In genomic region chr9:103038705-103039104, GRCm38 (mm10) we compare ENCODE assay signal across 25 mouse cellular contexts.
"Had no signal": no experiment of that assay in that cellular context is flagged by ENCODE, and none has a peak within 500 bp of the region (broad histone marks: within the 10 kb centered on the region; RNA-seq: fewer than 3 reads in every experiment).

No protein-coding gene starts in this region.

- H3K27me3 ChIP-seq: hindbrain, embryonic 12.5 days; limb, embryonic 13.5 days; limb, embryonic 15.5 days had no signal

- H3K27ac ChIP-seq: gastrocnemius, adult 2 months; heart, embryonic 10.5 days; hindbrain, embryonic 10.5 days; hindbrain, embryonic 12.5 days; hindbrain, embryonic 14.5 days; kidney, embryonic 15.5 days; kidney, postnatal 0 days; limb, embryonic 13.5 days; limb, embryonic 15.5 days; liver, embryonic 12.5 days; liver, embryonic 14.5 days had no signal

- H3K9ac ChIP-seq: heart, embryonic 12.5 days; hindbrain, embryonic 12.5 days; hindbrain, embryonic 14.5 days; kidney, embryonic 15.5 days; limb, embryonic 13.5 days; limb, embryonic 15.5 days; liver, embryonic 12.5 days; liver, embryonic 14.5 days had no signal

- H3K4me2 ChIP-seq: heart, embryonic 12.5 days; hindbrain, embryonic 12.5 days; hindbrain, embryonic 14.5 days; kidney, embryonic 15.5 days; limb, embryonic 13.5 days; limb, embryonic 15.5 days; liver, embryonic 12.5 days had no signal

- H3K36me3 ChIP-seq: heart, embryonic 10.5 days; heart, embryonic 12.5 days; hindbrain, embryonic 10.5 days; hindbrain, embryonic 12.5 days; kidney, embryonic 15.5 days; limb, embryonic 13.5 days; limb, embryonic 15.5 days; liver, embryonic 12.5 days had no signal

- H3K9me3 ChIP-seq: heart, embryonic 10.5 days; hindbrain, embryonic 10.5 days; hindbrain, embryonic 12.5 days; kidney, embryonic 15.5 days; limb, embryonic 13.5 days; limb, embryonic 15.5 days; liver, embryonic 12.5 days had no signal

- H3K4me1 ChIP-seq: hindbrain, embryonic 10.5 days; hindbrain, embryonic 12.5 days; kidney, embryonic 15.5 days; limb, embryonic 13.5 days; limb, embryonic 15.5 days; liver, embryonic 12.5 days had no signal

- DNase-seq: gastrocnemius, adult 2 months; gastrocnemius, postnatal 10 days; gastrocnemius, postnatal 25 days; heart, adult 18-20 months; heart, postnatal 10 days; heart, postnatal 4 days; kidney, adult 11 months; kidney, adult 2 months; kidney, adult 9 months; kidney, postnatal 14 days; kidney, postnatal 36 days; left cerebral cortex, postnatal 4 days had no signal

- H3K4me3 ChIP-seq: gastrocnemius, adult 2 months; heart, embryonic 10.5 days; heart, embryonic 12.5 days; hindbrain, embryonic 10.5 days; hindbrain, embryonic 12.5 days; kidney, embryonic 15.5 days; limb, embryonic 13.5 days; limb, embryonic 15.5 days; liver, embryonic 12.5 days had no signal

- ATAC-seq: hindbrain, embryonic 16.5 days; inflammation-experienced regulatory T-cells, adult 6 months; liver, embryonic 12.5 days had no signal
